Mouse (Mus musculus): ENCODE results near the gene Fermt2. TPM values are rescaled to one million over a fixed set of nuclear protein-coding genes. Genes with fewer than 3 reads are reported as not detected.

Fermt2 gene
- polyA plus RNA-seq, 1 experiment from 2014 or later = 31.6 TPM

DNA sequence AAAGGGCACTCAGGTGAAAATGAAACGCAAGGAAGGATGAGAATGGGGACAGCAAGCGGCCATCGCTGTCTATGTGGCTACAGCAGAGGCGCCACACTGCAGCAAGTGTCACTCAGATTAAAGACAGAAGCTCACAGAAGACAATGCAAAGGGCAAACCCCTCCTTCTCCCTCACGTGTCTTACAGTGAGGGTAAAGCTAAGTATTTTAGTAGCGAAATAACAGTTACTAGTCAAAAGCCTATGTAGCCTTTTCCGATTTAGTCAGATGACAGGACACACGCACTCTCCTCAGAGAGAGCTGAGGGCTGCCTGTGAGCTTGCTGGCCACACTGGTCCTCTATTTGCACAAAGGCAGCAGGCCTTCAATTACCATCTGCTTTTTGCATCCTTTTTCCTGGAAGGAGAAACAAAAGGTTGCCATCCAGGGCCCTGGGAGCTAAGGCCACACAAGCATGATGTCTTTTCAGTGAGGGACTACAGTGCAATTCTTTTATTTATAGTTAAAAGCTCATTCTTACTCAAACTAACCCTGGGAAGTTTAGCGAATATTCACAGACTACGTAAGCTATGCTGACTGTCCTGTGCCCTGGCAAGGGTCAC lies 66.9 kb downstream of the Fermt2 start:
- DNase-seq (no peak), ATAC-seq (ENCODE audit: low read depth) (no peak)
- Histone ChIP-seq H3K9ac (no peak overlapping the region), H3K4me3 (replicated peaks) (no peak overlapping the region), H3K36me3 (peaks cover 25% of the 10 kb centered on the region), H3K9me3 (replicated peaks) (no peaks in the 10 kb centered on the region), H3K4me2 (no peak overlapping the region), H3K27ac (peak overlapping the region; percentile 31), H3K27me3 (no peaks in the 10 kb centered on the region), H3K4me1 (replicated peaks) (peaks cover 10% of the 10 kb centered on the region; the same call in 1 of the 2 replicates)
- 66% methylated on average over 10 of the region's 10 CpGs for WGBS (ENCODE audit: insufficient replicate concordance)

DNA sequence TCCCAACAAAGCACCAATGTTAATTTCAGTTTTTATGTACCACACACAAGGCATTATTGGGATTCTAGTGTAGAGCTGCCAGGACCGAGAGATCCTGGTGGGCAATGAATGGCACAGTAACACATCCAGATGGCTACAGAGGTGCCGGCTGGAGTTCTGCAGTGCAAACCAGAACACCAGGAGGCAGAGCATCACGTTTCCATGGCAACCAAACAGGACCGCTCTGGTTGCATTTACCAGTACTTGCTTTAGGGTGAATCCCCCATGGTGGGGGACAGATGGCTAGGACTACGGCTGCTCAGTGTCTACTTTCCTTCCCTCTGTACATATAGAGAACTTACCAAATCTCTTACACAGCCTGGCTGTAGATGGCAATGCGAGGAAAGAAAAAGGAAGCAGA lies 67.5 kb downstream of the Fermt2 start:
- peaks cover 10% of the 10 kb centered on the region; the same call in 1 of the 2 replicates for H3K4me1 ChIP-seq (replicated peaks)
- no peaks in the 10 kb centered on the region for H3K9me3 ChIP-seq (replicated peaks)
- 60% methylated on average over 6 of the region's 6 CpGs for WGBS (ENCODE audit: insufficient replicate concordance)
- DNase-seq (no peak), ATAC-seq (ENCODE audit: low read depth) (no peak)
- H3K4me3 ChIP-seq (replicated peaks) = no peak overlapping the region
- no peaks in the 10 kb centered on the region for H3K27me3 ChIP-seq
- no peak overlapping the region for H3K4me2 ChIP-seq
- H3K9ac ChIP-seq = no peak overlapping the region
- H3K36me3 ChIP-seq = peaks cover 25% of the 10 kb centered on the region
- H3K27ac ChIP-seq = no peak overlapping the region

DNA sequence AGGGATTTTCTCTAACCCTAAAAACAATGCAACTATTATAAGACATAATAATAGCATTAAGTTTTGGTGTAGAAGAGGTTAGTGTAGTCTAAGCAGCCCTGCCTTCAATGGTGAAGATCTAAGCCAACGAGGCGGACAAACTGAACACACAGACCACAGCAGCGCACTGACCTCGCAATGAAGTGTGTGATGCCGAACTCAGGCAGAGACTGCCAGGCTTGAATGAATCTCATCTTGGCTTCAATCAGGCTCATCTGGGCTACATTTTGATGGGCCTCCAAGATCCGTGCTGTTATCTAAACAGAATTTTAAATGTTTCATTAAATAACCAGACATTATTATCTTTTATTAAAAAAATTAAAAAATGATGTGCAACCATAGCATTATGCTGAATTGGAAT lies 68.0 kb downstream of the Fermt2 start:
- Histone ChIP-seq H3K36me3 (peaks cover 24% of the 10 kb centered on the region), H3K9ac (no peak overlapping the region), H3K27ac (no peak overlapping the region), H3K27me3 (no peaks in the 10 kb centered on the region), H3K4me3 (replicated peaks) (no peak overlapping the region), H3K4me1 (replicated peaks) (peaks cover 12% of the 10 kb centered on the region; the same call in 1 of the 2 replicates), H3K9me3 (replicated peaks) (no peaks in the 10 kb centered on the region), H3K4me2 (no peak overlapping the region)
- WGBS (ENCODE audit: insufficient replicate concordance) = 73% methylated on average over 6 of the region's 6 CpGs
- DNase-seq (no peak), ATAC-seq (ENCODE audit: low read depth) (no peak)

DNA sequence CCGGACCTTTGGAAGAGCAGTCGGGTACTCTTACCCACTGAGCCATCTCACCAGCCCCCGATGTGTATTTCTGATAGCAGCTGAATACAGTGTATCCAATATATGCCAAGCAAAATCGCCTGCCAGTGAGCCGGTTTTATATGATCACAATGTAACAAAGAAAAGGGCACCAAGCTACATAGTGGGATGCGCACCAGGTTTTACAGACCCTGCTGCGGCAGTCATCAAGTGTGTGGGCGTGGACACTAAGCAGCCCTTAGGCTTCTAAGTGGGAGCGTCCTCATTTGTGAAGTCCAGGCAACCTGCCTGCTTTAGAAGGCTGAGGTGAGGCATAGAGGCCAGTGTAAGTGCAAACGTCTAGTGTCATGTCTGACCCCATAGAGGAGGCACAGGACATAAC lies 69.4 kb downstream of the Fermt2 start:
- 70% methylated on average over 10 of the region's 10 CpGs for WGBS (ENCODE audit: insufficient replicate concordance)
- Histone ChIP-seq H3K4me1 (replicated peaks) (peaks cover 24% of the 10 kb centered on the region), H3K9me3 (replicated peaks) (no peaks in the 10 kb centered on the region), H3K4me3 (replicated peaks) (no peak overlapping the region), H3K4me2 (no peak overlapping the region), H3K27me3 (no peaks in the 10 kb centered on the region), H3K36me3 (peaks cover 15% of the 10 kb centered on the region), H3K9ac (no peak overlapping the region), H3K27ac (no peak overlapping the region)
- DNase-seq = no peak
- ATAC-seq (ENCODE audit: low read depth) = no peak

DNA sequence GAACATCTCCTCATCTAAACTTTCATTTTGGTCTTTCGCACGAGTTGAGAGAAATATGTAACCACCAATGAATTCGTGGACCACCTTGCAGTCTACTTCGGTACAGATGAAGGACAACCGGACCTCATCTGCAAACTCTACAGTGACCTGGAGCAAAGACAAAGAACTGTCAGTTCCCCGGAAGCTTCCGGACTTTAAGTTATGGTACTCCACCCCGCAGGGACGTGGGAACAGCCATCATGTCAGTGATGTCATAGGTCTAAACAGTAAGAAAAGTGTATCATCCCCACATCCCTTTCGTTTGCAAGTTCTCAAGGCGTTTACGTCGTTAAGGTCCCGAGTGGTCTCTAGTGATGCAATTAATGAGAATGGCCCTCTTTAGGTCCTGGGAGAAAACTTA lies 70.0 kb downstream of the Fermt2 start:
- DNase-seq = no peak
- no peak overlapping the region for H3K27ac ChIP-seq
- H3K4me2 ChIP-seq = no peak overlapping the region
- H3K4me3 ChIP-seq (replicated peaks) = no peak overlapping the region
- H3K27me3 ChIP-seq = no peaks in the 10 kb centered on the region
- no peak overlapping the region for H3K9ac ChIP-seq
- 83% methylated on average over 14 of the region's 14 CpGs for WGBS (ENCODE audit: insufficient replicate concordance)
- H3K9me3 ChIP-seq (replicated peaks) = no peaks in the 10 kb centered on the region
- no peak for ATAC-seq (ENCODE audit: low read depth)
- peaks cover 26% of the 10 kb centered on the region for H3K4me1 ChIP-seq (replicated peaks)
- H3K36me3 ChIP-seq = peaks cover 15% of the 10 kb centered on the region

DNA sequence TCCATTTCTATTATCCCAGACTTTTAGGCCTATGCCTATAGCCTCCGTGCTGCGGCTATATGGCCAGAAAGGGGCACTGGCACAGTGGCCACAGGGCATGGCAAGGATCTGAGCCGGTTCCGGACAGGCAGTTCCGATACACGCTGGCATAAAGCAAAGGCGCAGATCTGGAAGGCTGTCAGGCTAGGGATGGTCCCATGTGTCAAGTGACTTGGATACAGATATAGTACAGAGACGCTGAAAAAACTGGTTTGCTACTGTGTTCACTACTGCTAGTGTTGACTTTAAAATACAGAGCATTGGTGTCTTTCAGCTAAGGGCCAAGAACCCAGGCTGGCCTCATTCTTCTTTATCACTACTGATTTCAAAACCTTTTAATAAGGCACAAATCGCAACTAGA lies 72.9 kb downstream of the Fermt2 start:
- 72% methylated on average over 9 of the region's 9 CpGs for WGBS (ENCODE audit: insufficient replicate concordance)

DNA sequence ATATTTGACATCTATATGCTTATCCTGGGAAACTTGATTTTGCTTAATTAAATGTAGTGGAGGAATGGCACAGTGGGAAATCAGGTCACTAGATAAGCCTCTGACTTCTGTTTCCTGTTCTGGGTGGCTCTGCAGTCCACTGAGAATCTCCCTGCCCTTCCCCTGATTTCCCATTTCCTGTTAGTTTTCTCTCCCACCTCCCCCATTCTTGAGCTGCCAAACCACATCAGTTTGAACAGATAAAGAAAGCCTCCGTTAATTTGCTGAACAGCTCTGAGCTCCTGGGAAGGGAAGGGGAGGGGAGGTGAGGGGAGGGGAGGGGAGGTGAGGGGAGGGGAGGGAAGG lies 73.4 kb downstream of the Fermt2 start:
- peaks cover 9% of the 10 kb centered on the region for H3K36me3 ChIP-seq
- H3K4me1 ChIP-seq (replicated peaks) = peaks cover 47% of the 10 kb centered on the region
- H3K27ac ChIP-seq = no peak overlapping the region
- no peak overlapping the region for H3K4me2 ChIP-seq
- no peak overlapping the region for H3K4me3 ChIP-seq (replicated peaks)
- ATAC-seq (ENCODE audit: low read depth) (no peak), DNase-seq (no peak)
- no peaks in the 10 kb centered on the region for H3K9me3 ChIP-seq (replicated peaks)
- WGBS (ENCODE audit: insufficient replicate concordance) = 0% methylated on average over 1 of the region's 1 CpGs
- no peaks in the 10 kb centered on the region for H3K27me3 ChIP-seq
- H3K9ac ChIP-seq = no peak overlapping the region

More for the DNA sequence above, 72.9 kb downstream of the Fermt2 start:
- no peaks in the 10 kb centered on the region for H3K27me3 ChIP-seq
- H3K9me3 ChIP-seq (replicated peaks) = no peaks in the 10 kb centered on the region
- H3K4me1 ChIP-seq (replicated peaks) = peaks cover 42% of the 10 kb centered on the region
- no peak overlapping the region for H3K4me3 ChIP-seq (replicated peaks)
- peaks cover 10% of the 10 kb centered on the region for H3K36me3 ChIP-seq
- no peak for DNase-seq
- H3K9ac ChIP-seq = no peak overlapping the region
- H3K27ac ChIP-seq = peak overlapping the region; percentile 57; the same call in 1 of the 2 replicates
- H3K4me2 ChIP-seq = no peak overlapping the region
- no peak for ATAC-seq (ENCODE audit: low read depth)

DNA sequence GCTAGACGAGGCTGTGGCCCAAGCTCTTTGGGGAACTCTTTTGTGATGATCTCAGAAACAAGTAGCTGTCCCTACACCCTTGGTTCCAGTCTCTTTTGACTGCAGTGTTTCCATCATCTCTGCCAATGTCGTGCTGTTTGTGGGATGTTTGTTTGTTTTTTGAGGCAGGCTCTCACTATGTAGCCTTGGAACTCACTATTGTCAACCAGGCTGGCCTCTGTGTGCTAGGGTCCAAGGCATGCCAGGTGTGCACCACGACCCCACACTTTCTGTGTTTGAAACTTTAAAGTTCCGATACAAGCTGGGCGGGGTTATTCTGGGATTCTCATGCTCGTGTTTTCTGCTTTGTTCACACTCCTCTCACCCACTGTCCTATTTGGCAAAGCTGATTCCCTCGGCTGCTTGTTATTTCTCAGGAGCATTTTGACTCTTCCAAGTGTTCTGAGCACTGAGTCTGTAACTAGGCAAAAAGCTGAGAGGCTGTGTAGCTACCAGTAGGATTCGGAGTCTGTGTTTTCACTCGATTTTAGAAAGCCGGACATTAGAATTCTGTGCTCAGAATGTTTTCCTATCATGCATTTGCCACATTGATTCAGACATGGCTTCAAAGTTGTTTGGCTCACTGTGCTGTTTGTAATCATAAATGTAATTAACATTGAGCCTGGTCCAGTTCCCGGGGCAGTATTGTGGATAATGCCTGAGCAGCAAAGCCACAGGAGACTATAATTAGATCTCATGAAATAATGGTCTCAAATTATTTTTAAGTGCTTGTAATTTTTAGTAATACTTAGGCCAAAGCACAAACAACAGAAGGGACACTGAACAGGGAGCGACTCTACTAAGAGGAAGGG lies 74.0 kb downstream of the Fermt2 start:
- Histone ChIP-seq H3K27ac (peak overlapping the region; percentile 60; the same call in 1 of the 2 replicates), H3K36me3 (peaks cover 4% of the 10 kb centered on the region; the same call in 1 of the 2 replicates), H3K4me2 (no peak overlapping the region), H3K4me3 (replicated peaks) (no peak overlapping the region), H3K27me3 (no peaks in the 10 kb centered on the region), H3K9ac (no peak overlapping the region), H3K4me1 (replicated peaks) (peaks cover 52% of the 10 kb centered on the region), H3K9me3 (replicated peaks) (no peaks in the 10 kb centered on the region)
- whole genome bisulfite sequencing (ENCODE audit: insufficient replicate concordance) = 55% methylated on average over 12 of the region's 12 CpGs
- DNase-seq (no peak), ATAC-seq (ENCODE audit: low read depth) (no peak)

DNA sequence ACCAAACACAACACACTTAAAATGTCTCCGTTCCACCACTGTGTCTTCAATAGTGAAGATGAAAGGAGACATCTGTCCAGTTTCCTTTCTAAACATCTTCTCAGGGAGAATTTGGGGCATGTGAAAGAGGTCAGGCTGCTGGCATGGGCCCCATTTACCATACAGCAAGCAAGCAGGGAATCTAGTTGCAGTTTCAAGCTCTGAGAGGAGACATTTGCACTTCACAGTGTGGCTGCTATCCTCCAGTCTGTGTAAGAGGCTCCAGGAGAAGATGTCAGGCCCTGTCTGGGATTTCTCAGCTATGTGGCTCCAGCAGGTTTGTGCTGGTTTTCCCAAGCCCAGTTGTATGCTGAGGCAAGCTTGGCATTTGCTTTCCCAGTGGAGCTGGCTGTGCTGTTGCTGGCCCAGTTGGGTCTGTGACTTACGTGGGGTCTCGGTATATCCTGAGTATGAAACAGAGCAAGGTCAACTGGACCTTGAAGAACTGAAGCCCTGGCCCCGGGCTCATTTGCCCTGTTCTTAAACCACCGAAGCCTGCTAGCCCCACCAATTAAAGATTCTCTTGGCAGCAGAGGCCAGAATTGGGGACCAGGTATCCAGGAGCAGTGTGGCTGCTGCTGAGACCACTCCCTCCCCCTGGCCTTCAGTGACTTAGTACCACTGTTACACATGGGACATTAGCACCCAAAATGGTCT lies 76.2 kb downstream of the Fermt2 start:
- Histone ChIP-seq H3K9me3 (replicated peaks) (no peaks in the 10 kb centered on the region), H3K36me3 (no peaks in the 10 kb centered on the region), H3K4me3 (replicated peaks) (no peak overlapping the region), H3K4me2 (no peak overlapping the region), H3K4me1 (replicated peaks) (peaks cover 56% of the 10 kb centered on the region), H3K27ac (peak overlapping the region; percentile 57), H3K27me3 (no peaks in the 10 kb centered on the region), H3K9ac (no peak overlapping the region)
- DNase-seq (no peak), ATAC-seq (ENCODE audit: low read depth) (no peak)
- 73% methylated on average over 5 of the region's 5 CpGs for WGBS (ENCODE audit: insufficient replicate concordance)

DNA sequence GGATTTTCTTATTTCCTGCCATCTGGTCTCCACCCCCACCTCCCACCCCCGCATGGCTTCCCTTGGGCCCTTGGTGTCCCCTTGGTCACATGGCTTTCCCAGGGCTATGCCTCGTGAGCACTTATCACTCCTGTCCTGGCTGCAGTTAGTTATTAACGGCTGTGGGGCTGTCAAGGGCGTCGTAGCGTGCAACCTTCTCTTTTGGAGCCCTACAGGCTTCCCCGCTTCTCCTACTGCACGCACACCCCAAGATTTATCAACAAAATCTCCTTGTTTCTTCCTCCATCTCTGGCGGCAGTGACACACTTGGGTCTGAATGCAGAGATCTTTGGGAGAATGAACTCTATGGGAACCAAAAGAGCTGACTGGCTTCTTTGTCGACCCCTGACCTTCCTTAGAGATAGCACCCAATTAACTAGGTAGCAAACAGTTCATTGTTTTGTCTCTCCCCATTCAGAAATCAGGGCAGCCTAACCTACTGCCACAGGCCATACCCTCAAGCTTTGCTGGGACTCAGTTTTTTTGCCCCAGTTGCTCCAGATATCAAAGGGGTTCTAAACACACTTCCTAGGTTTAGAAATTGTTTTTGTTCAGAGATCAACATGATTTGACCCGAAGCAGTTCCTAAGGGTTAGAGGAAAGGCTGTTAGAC lies 76.9 kb downstream of the Fermt2 start:
- no peak for DNase-seq
- 7% methylated on average over 11 of the region's 11 CpGs for WGBS (ENCODE audit: insufficient replicate concordance)
- H3K36me3 ChIP-seq = no peaks in the 10 kb centered on the region
- peak overlapping the region; percentile 22; the same call in 1 of the 2 replicates for H3K4me2 ChIP-seq
- H3K27ac ChIP-seq = peak overlapping the region; percentile 57
- H3K9me3 ChIP-seq (replicated peaks) = no peaks in the 10 kb centered on the region
- no peak overlapping the region for H3K9ac ChIP-seq
- H3K4me1 ChIP-seq (replicated peaks) = peaks cover 56% of the 10 kb centered on the region
- no peak overlapping the region for H3K4me3 ChIP-seq (replicated peaks)
- peak; percentile 72 for ATAC-seq (ENCODE audit: low read depth)
- no peaks in the 10 kb centered on the region for H3K27me3 ChIP-seq

DNA sequence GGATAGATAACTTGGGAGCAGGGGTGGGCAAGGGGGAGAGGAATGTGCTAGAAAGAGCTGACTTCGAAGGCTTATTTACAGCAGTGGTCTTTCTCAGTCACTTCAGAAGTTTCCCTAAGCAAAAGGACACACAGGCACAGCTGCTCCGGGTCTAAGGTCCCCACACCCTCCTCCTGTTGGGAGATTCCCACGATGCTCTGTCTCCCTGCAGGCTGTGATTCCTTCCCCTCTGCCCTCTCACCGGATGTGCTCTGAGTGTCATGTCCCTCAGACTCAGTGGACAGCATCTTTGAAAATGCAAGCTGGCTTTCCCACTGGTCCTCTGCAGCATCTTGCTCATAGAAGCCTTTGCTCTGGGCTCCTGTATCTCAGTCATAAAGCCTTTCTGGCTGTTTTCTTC lies 77.8 kb downstream of the Fermt2 start:
- Histone ChIP-seq H3K9me3 (replicated peaks) (no peaks in the 10 kb centered on the region), H3K4me1 (replicated peaks) (peaks cover 56% of the 10 kb centered on the region), H3K36me3 (no peaks in the 10 kb centered on the region), H3K4me3 (replicated peaks) (no peak overlapping the region), H3K9ac (no peak overlapping the region), H3K27me3 (no peaks in the 10 kb centered on the region), H3K27ac (peak overlapping the region; percentile 57), H3K4me2 (no peak overlapping the region)
- ATAC-seq (ENCODE audit: low read depth) (no peak), DNase-seq (no peak)
- WGBS (ENCODE audit: insufficient replicate concordance) = 41% methylated on average over 4 of the region's 4 CpGs
